Mouse (Mus musculus) CH12.LX (cell line): ENCODE data around the gene Ctbp2. TPM values are rescaled to one million over a fixed set of nuclear protein-coding genes. Genes with fewer than 3 reads are reported as not detected.

ENCODE experiments used
- DNase-seq: peaks from one replicate; pipeline ENCODE4 v3.0.0-alpha.2; 2013; ENCODE audit errors: extremely low read depth
- H3K27ac ChIP-seq: 2 replicates; pipeline ENCODE4 v1.5.1; 2012; ENCODE audit warnings: low read depth, mild to moderate bottlenecking, control low read depth, moderate library complexity; ENCODE audit not compliant: insufficient read depth
- H3K27me3 ChIP-seq: replicated peaks from 2 replicates; pipeline ENCODE3; 2012; ENCODE audit warnings: inconsistent platforms
- H3K36me3 ChIP-seq, 2 experiments: replicated peaks in 1 of 2; 2 replicates each; pipeline versions ENCODE3 to v1.6.1; 2012; ENCODE audit warnings: inconsistent platforms in 1 of 2, low read length in 1 of 2, mild to moderate bottlenecking in 1 of 2, mixed read lengths in 1 of 2, moderate library complexity in 1 of 2; ENCODE audit not compliant: control insufficient read depth in 1 of 2, insufficient read depth in 1 of 2
- H3K4me1 ChIP-seq, 2 experiments: 2 replicates each; pipeline ENCODE4 v1.6.1; 2012; ENCODE audit warnings: inconsistent platforms in 1 of 2, moderate library complexity in 1 of 2; ENCODE audit not compliant: insufficient read depth in 2 of 2, control insufficient read depth in 1 of 2
- H3K4me2 ChIP-seq: 2 replicates; pipeline ENCODE4 v1.6.1; 2012; ENCODE audit warnings: low read depth, mild to moderate bottlenecking, control low read depth; ENCODE audit not compliant: poor library complexity, insufficient read depth, severe bottlenecking
- H3K4me3 ChIP-seq, 3 experiments: fragments of 150-350 bp in 1 of 3; sonication (generic) in 1 of 3; replicated peaks in 1 of 3; 2 replicates each; pipeline versions ENCODE3 to v1.5.1; 2011 to 2012; ENCODE audit warnings: low read depth in 2 of 3, low read length in 2 of 3, mild to moderate bottlenecking in 2 of 3, moderate library complexity in 2 of 3, control low read depth in 1 of 3, improper control_type of control experiment in 1 of 3, inconsistent platforms in 1 of 3, mixed read lengths in 1 of 3; ENCODE audit not compliant: poor library complexity in 1 of 3
- H3K79me2 ChIP-seq: replicated peaks from 2 replicates; pipeline ENCODE4 v1.6.1; 2012; ENCODE audit warnings: mild to moderate bottlenecking, moderate library complexity; ENCODE audit not compliant: control insufficient read depth, poor library complexity, insufficient read depth, severe bottlenecking; ENCODE audit errors: extremely low read depth
- H3K9ac ChIP-seq: 2 replicates; pipeline ENCODE4 v1.6.1; 2012; ENCODE audit warnings: low read depth, mild to moderate bottlenecking, control low read depth, moderate library complexity; ENCODE audit not compliant: insufficient read depth
- H3K9me3 ChIP-seq: replicated peaks from 2 replicates; pipeline ENCODE3; 2012; ENCODE audit warnings: low read length, inconsistent platforms, mixed read lengths
- CHD2 ChIP-seq: IDR thresholded peaks from 2 replicates; pipeline ENCODE4 v1.6.1; 2011; ENCODE audit warnings: low read length, improper control_type of control experiment
- CTCF ChIP-seq, 2 experiments: IDR thresholded peaks in 1 of 2; conservative IDR thresholded peaks in 1 of 2; 2 replicates each; pipeline ENCODE4 v1.5.1; 2011 to 2012; ENCODE audit warnings: low read depth in 2 of 2, low read length in 2 of 2, improper control_type of control experiment in 1 of 2, inconsistent platforms in 1 of 2, mild to moderate bottlenecking in 1 of 2, moderate library complexity in 1 of 2
- E2F4 ChIP-seq: IDR thresholded peaks from 2 replicates; pipeline ENCODE4 v1.6.1; 2011; ENCODE audit warnings: low read depth, low read length, improper control_type of control experiment; ENCODE audit not compliant: insufficient replicate concordance
- ELF1 ChIP-seq: IDR thresholded peaks from 2 replicates; pipeline ENCODE4 v1.6.1; 2014; ENCODE audit warnings: low read depth, mild to moderate bottlenecking, inconsistent platforms, low read length, improper control_type of control experiment
- JUND ChIP-seq: conservative IDR thresholded peaks from 2 replicates; pipeline ENCODE4 v1.6.1; 2011; ENCODE audit warnings: low read depth, low read length, improper control_type of control experiment
- KAT2A ChIP-seq: IDR thresholded peaks from 2 replicates; pipeline ENCODE4 v1.6.1; 2012; ENCODE audit warnings: low read length, improper control_type of control experiment, inconsistent platforms; ENCODE audit not compliant: insufficient replicate concordance
- MAX ChIP-seq: IDR thresholded peaks from 2 replicates; pipeline ENCODE4 v1.6.1; 2011; ENCODE audit warnings: low read length, improper control_type of control experiment
- MAZ ChIP-seq: IDR thresholded peaks from 2 replicates; pipeline ENCODE4 v1.6.1; 2012; ENCODE audit warnings: low read depth, mild to moderate bottlenecking, inconsistent platforms, low read length, improper control_type of control experiment, moderate library complexity
- MEF2A ChIP-seq: IDR thresholded peaks from 2 replicates; pipeline ENCODE4 v1.6.1; 2014; ENCODE audit warnings: low read depth, mild to moderate bottlenecking, inconsistent platforms, low read length, improper control_type of control experiment, borderline replicate concordance
- NELFE ChIP-seq: IDR thresholded peaks from 2 replicates; pipeline ENCODE4 v1.6.1; 2011; ENCODE audit warnings: low read depth, low read length, improper control_type of control experiment
- NRF1 ChIP-seq: IDR thresholded peaks from 2 replicates; pipeline ENCODE4 v1.6.1; 2014; ENCODE audit warnings: low read depth, mild to moderate bottlenecking, inconsistent platforms, low read length, improper control_type of control experiment, moderate library complexity
- PAX5 ChIP-seq: IDR thresholded peaks from 2 replicates; pipeline ENCODE4 v1.6.1; 2012; ENCODE audit warnings: low read length, inconsistent platforms, mixed read lengths
- POLR2A ChIP-seq: IDR thresholded peaks from 2 replicates; pipeline ENCODE4 v1.6.1; 2011; ENCODE audit warnings: low read depth, mild to moderate bottlenecking, improper control_type of control experiment, low read length
- POLR2AphosphoS2 ChIP-seq: IDR thresholded peaks from 2 replicates; pipeline ENCODE4 v1.6.1; 2011; ENCODE audit warnings: low read depth, low read length, improper control_type of control experiment
- RCOR1 ChIP-seq: conservative IDR thresholded peaks from 2 replicates; pipeline ENCODE4 v1.6.1; 2012; ENCODE audit warnings: low read depth, mild to moderate bottlenecking, inconsistent platforms, low read length, improper control_type of control experiment
- SMC3 ChIP-seq: IDR thresholded peaks from 2 replicates; pipeline ENCODE4 v1.6.1; 2011; ENCODE audit warnings: low read depth, low read length, improper control_type of control experiment
- TBP ChIP-seq: conservative IDR thresholded peaks from 2 replicates; pipeline ENCODE4 v1.6.1; 2011; ENCODE audit warnings: low read depth, low read length, improper control_type of control experiment
- TCF12 ChIP-seq: IDR thresholded peaks from 2 replicates; pipeline ENCODE4 v1.6.1; 2014; ENCODE audit warnings: low read depth, mild to moderate bottlenecking, inconsistent platforms, low read length, improper control_type of control experiment
- UBTF ChIP-seq: IDR thresholded peaks from 2 replicates; pipeline ENCODE4 v1.6.1; 2012; ENCODE audit warnings: low read depth, mild to moderate bottlenecking, inconsistent platforms, low read length, improper control_type of control experiment, moderate library complexity
- USF1 ChIP-seq: IDR thresholded peaks from 2 replicates; pipeline ENCODE4 v1.6.1; 2014; ENCODE audit warnings: low read depth, mild to moderate bottlenecking, inconsistent platforms, low read length, improper control_type of control experiment
- ZKSCAN1 ChIP-seq: IDR thresholded peaks from 2 replicates; pipeline ENCODE4 v1.6.1; 2012; ENCODE audit warnings: low read depth, inconsistent platforms, low read length, improper control_type of control experiment, borderline replicate concordance
- ZMIZ1 ChIP-seq: IDR thresholded peaks from 2 replicates; pipeline ENCODE4 v1.6.1; 2012; ENCODE audit warnings: low read depth, mild to moderate bottlenecking, inconsistent platforms, low read length, improper control_type of control experiment
- dilution Hi-C: fragments of 300-500 bp; cut with MboI; formaldehyde crosslinking; loops from 2 replicates; pipeline ENCODE4 v1.14.3; 2020; ENCODE audit warnings: low sequenced_read_pairs; ENCODE audit not compliant: extremely low pct_unique_long_range_greater_than_20kb, extremely low pct_ligation_motif_present
- in situ Hi-C: fragments of 300-500 bp; cut with MboI; formaldehyde crosslinking; loops from 3 replicates; pipeline ENCODE4 v1.14.3; 2019; ENCODE audit warnings: low sequenced_read_pairs, low pct_ligation_motif_present, low pct_unique_long_range_greater_than_20kb, mixed read lengths
- polyA plus RNA-seq: library from polyadenylated mRNA; unstranded; fragments of >175 nt; gene quantifications from 2 replicates; pipeline ENCODE4 v1.2.1, GENCODE M21; 2012; ENCODE audit warnings: low read depth; ENCODE audit not compliant: insufficient read length
- total RNA-seq, 2 experiments: library from RNA; depleted of rRNA; stranded (reverse); fragments of 300-350 nt in 1 of 2; fragments of >200 nt in 1 of 2; gene quantifications; 2 replicates each; pipeline ENCODE4 v1.2.3; 2012 to 2014

Ctbp2 gene
- total and polyA plus RNA-seq, 3 experiments = 0.59 to 1.1 (median 0.68) TPM

- no peak for DNase-seq
- Histone ChIP-seq H3K27ac (no peak overlapping the region), H3K79me2 (no peaks in the 10 kb centered on the region), H3K4me1 (peaks cover 10 to 14% of the 10 kb centered on the region in 2 experiments), H3K27me3 (peaks cover 44% of the 10 kb centered on the region), H3K4me2 (no peak overlapping the region), H3K4me3 (no peak overlapping the region), H3K9ac (no peak overlapping the region), H3K9me3 (no peaks in the 10 kb centered on the region), H3K36me3 (no peaks in the 10 kb centered on the region)
- TF ChIP-seq MAZ = no peak
- no peak for TF ChIP-seq ZMIZ1
- no peak for TF ChIP-seq MEF2A
- TF ChIP-seq SMC3 = no peak
- no peak for TF ChIP-seq TBP
- no peak for TF ChIP-seq CHD2
- TF ChIP-seq RCOR1 = no peak
- TF ChIP-seq KAT2A = no peak
- no peak for TF ChIP-seq CTCF (conservative IDR thresholded peaks at IDR 0.05 in 1 of 2, IDR thresholded peaks at IDR 0.05 in 1 of 2; ENCODE audit: low read depth in 2 of 2, low read length in 2 of 2)
- TF ChIP-seq ELF1 = no peak
- TF ChIP-seq JUND = no peak
- TF ChIP-seq UBTF = no peak
- no peak for TF ChIP-seq E2F4
- no peak for TF ChIP-seq USF1
- TF ChIP-seq MAX = no peak
- no peak for TF ChIP-seq POLR2A
- TF ChIP-seq ZKSCAN1 = no peak
- TF ChIP-seq PAX5 = no peak
- TF ChIP-seq POLR2AphosphoS2 = no peak
- in situ Hi-C loops = no loop called here
- dilution Hi-C loops = no loop called here
Measured at GRCm38 (mm10) chr7:133010477-133010876, 113.7 kb downstream of the Ctbp2 start.

DNA sequence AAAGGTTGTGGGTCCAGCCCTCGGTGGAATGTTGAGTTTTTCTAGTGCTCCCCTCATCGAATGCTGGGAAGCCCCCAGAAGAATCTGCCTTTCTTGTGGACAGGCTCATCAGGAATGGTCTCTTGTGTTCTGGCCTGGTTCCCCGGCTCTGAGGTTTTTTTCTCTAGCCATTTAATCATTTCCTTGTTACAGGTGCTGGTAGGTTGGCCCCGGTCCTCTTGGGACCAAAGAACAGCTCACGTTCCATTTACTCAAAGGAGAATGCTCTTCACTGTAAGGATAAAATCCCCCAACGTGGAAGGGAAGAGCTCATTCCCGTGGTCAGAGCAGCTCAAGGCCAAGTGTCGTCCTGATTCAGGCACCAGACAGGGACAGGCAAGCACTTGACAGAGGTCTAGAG is 114.5 kb downstream of the Ctbp2 start:
- Histone ChIP-seq H3K79me2 (no peaks in the 10 kb centered on the region), H3K36me3 (no peaks in the 10 kb centered on the region), H3K4me1 (peaks cover 18 to 22% of the 10 kb centered on the region in 2 experiments), H3K4me2 (no peak overlapping the region), H3K9ac (no peak overlapping the region), H3K27ac (no peak overlapping the region), H3K27me3 (peaks cover 36% of the 10 kb centered on the region), H3K4me3 (no peak overlapping the region), H3K9me3 (no peaks in the 10 kb centered on the region)
- dilution Hi-C loops = no loop called here
- DNase-seq = no peak
- TF ChIP-seq CTCF (conservative IDR thresholded peaks at IDR 0.05 in 1 of 2, IDR thresholded peaks at IDR 0.05 in 1 of 2; ENCODE audit: low read depth in 2 of 2, low read length in 2 of 2) = no peak
- TF ChIP-seq TCF12 = no peak
- no peak for TF ChIP-seq MAZ
- TF ChIP-seq NELFE = no peak
- no peak for TF ChIP-seq NRF1
- no peak for TF ChIP-seq POLR2AphosphoS2
- in situ Hi-C loops = no loop called here
